In the genomic region with DNA sequence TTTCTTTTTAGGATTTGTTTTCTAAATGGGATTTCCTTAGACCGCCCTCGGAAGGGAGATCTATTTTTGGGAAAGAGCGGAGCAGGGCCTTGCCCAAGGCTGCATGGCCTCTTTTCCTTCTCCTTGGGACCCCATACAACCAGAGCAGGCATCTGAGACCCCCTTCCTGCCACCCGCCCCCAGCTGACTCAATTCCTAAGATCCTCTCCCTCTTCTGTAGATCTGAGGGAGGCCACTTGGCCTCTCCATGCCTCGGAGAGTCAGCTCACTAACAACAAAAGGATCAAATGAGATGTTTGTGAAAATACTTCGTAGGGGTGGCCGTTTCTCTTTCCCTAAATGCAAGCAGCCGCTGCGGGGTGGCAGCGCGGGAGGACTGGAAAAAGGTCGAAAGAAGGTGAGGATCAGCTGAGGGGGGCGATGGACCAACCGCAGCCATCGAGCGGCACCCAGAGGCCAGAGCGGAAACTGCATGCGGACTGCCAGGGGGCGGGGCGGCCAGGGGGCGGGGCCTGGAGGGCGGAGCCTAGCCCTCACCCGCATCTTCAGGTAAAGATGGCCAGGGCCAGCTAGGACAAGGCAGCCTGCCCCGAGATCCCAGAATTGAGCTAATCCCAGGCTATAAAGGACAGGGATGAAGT, we compare ENCODE assay signal across 8 mouse cellular contexts. TPM values are rescaled to one million over a fixed set of nuclear protein-coding genes. Genes with fewer than 3 reads are reported as not detected.
DNase-seq lines count a peak whose midpoint lies in the region; ATAC-seq lines count a peak whose summit lies in the region.

No protein-coding gene starts in this region.

- peak overlapping the region; percentile 44 for H3K4me2 ChIP-seq in hindbrain, embryonic 13.5 days

- H3K4me1 ChIP-seq in hindbrain, embryonic 13.5 days (replicated peaks) = peaks cover 5% of the 10 kb centered on the region

- H3K9me3 ChIP-seq in hindbrain, embryonic 13.5 days = no peaks in the 10 kb centered on the region

- intact Hi-C loops in left cerebral cortex, postnatal 14 days (cut with DNase I) = loop anchor here (1.0 to 5.0 kb wide), 2 partner anchors 115 to 185 kb away; no protein-coding TSS in a partner anchor

- WGBS in hindbrain, embryonic 13.5 days = 9% methylated on average over 24 of the region's 24 CpGs

- H3K4me3 ChIP-seq in hindbrain, embryonic 13.5 days = no peak overlapping the region

- H3K9ac ChIP-seq in hindbrain, embryonic 13.5 days = peak overlapping the region; percentile 39; the same call in 1 of the 2 replicates

- no peaks in the 10 kb centered on the region for H3K36me3 ChIP-seq in hindbrain, embryonic 13.5 days

- ATAC-seq in hindbrain, embryonic 13.5 days (ENCODE audit: low FRiP score) = no peak
- peak; percentile 99 for ATAC-seq in megakaryocyte progenitor cell, adult 5-6 weeks (replicated peaks; ENCODE audit: poor library complexity)

- no peak overlapping the region for H3K27ac ChIP-seq in hindbrain, embryonic 13.5 days

- DNase-seq in R1 (ENCODE audit: low read depth, low spot score) = peak; percentile 69
- DNase-seq in cerebellum, adult 9-10 months = peak; percentile 56
- peak; percentile 22 to 60 for DNase-seq in frontal cortex, postnatal 14 days (ENCODE audit: low spot score in 2 of 2)
- DNase-seq in left cerebral cortex, postnatal 14 days (ENCODE audit: low spot score in 2 of 2) = peak; percentile 53 to 77
- peak; percentile 76 for DNase-seq in right cerebral cortex, postnatal 14 days
- DNase-seq in urinary bladder, postnatal 14 days (ENCODE audit: low spot score) = peak; percentile 74

- peaks cover 40% of the 10 kb centered on the region for H3K27me3 ChIP-seq in hindbrain, embryonic 13.5 days

RNA-seq across cellular contexts. Expression of a gene that starts 29.5 kb away (rescaled TPM):
- polyA plus RNA-seq in hindbrain, embryonic 13.5 days (2015; fragmentation: Nextera tagmentation; extraction: Ambion mirVana) = not detected in 2 replicates
- total RNA-seq in left cerebral cortex, postnatal 14 days (2021) = not detected
- not detected in 2 replicates for total RNA-seq in megakaryocyte progenitor cell, adult 5-6 weeks (2015)
- total RNA-seq in megakaryocyte progenitor cell, adult 5-6 weeks (2017) = not detected in 2 replicates
